Mouse (Mus musculus): ENCODE data around the gene Acsl3.

Gene Acsl3

GRCm38 (mm10) chr1:78686872-78687271 is 29.2 kb downstream of the Acsl3 start:
- DNase-seq (ENCODE audit: low spot score), result peak; percentile 42

DNA sequence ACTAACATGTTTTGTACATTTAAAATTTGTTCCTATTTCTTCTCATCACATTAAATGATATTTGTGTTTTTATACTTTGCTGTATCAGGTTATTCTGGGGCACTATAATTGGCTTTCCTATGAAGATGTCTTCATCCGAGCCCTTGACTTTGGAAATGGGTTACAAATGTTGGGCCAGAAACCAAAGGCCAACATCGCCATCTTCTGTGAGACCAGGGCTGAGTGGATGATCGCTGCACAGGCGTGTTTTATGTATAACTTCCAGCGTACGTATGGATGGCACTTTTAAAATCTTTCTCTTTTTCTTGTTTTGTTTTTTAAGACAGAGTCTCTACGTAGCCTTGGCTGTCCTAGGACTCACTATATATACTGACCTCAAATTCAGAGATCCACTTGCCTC is 30.5 kb downstream of the Acsl3 start:
- DNase-seq (ENCODE audit: low spot score), result no peak

DNA sequence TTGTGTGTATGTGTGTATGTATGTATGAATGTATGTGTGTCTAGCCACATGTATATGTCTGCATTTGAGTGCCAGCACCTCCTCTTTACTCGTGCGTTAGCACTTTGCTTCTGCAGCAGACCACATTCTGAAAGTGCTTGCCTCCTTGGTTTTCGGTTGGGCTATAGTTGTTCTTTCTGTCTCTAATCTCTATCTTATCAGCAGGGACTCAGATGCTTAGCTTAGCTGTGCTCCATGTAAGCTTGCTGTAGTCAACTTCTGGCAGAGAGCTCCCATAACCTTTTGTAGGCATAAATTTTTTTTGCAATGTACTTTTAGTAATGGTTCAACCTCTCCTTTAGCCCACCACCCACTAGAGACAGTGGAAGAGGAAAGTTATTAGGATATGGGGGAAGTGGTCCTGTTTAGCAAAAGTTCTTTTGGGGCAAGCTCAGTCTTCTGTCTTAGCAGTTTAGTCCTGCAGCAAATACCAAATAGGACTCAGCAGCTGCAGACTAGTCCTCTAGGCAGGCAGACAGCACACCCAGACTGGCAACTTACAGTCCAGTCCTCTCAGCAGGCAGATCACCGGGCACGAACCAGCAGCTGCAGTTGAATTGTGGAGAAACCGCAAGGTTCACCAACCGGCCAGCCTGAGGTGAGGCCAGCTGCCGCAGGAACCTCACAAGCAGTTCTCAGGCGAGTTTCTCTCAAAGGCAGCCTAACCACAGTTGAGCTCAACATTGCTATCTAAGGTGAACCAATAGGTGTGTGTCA is 37.1 kb downstream of the Acsl3 start:
- DNase-seq (ENCODE audit: low spot score), result no peak

DNA sequence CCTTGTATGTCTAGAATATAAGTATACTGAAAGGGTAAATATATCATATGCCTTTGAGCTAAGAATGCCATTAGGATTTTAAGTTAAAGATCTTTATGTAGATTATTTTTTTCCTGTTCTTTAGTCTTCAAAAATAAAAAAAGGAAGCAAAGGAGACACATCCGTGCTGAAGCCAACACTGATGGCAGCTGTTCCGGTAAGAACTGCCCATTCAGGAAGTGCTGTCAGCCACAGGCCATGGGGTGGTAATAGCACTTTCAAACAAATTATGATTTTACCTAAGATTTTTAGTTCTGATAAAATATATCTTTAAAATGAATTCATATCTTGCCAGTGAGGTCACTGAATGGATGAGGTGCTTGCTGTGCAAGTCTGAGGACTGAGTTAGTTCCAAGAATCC is 38.7 kb downstream of the Acsl3 start:
- no peak for DNase-seq (ENCODE audit: low spot score)

DNA sequence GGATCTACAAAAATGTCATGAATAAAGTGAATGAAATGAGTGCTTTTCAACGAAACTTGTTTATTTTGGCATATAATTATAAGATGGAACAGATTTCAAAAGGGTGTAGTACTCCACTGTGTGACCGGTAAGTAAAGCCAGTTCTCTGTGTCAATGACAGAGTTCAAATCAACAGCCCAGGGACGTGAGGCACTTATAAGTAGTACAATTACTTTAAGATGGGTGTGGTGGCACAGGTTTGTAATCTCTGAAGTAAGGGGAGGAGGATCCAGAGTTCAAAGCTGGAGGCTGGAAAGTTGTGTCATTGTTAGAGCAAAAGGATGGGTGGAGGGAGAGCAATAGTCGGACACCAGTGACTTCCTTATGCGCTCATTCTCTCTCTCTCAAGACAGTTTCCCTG is 39.3 kb downstream of the Acsl3 start:
- no peak for DNase-seq (ENCODE audit: low spot score)

- DNase-seq (ENCODE audit: low spot score), result no peak
Measured at GRCm38 (mm10) chr1:78698138-78698537, 40.5 kb downstream of the Acsl3 start.

GRCm38 (mm10) chr1:78701740-78702139 is 44.1 kb downstream of the Acsl3 start:
- DNase-seq (ENCODE audit: low spot score), result no peak

DNA sequence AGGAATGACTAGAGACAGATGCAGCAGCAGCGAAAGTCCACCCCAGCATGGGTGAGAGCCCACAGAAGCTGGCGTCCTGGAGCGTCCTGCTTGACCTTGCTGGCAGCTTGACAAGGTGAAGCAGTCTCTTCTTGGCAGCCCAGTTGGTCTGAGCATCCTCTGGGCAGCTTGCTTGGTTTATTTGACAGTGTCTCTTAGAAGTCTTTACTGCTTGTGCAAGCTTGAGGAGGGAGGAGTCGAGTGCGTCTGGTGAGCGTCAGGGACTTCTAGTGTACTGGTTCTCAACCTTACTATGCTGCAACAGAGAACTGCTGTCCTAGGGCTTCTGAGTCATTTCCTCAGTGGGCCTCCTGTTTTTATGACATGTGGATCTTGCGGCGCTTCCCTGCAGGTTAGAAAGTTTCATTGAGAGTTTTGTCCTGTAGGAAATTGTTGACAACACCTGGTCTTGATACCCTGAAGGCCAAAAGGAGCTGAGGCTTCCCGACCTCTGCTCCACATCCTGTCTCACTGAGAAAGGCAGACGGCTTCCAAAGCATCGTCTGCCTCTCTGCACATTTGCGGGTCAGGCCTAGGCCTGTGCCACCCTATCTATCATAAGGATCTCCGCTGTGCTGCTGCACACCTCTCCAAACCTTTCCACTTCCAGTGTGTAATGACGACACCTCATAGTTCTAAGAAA is 44.8 kb downstream of the Acsl3 start:
- DNase-seq (ENCODE audit: low spot score), result no peak

DNA sequence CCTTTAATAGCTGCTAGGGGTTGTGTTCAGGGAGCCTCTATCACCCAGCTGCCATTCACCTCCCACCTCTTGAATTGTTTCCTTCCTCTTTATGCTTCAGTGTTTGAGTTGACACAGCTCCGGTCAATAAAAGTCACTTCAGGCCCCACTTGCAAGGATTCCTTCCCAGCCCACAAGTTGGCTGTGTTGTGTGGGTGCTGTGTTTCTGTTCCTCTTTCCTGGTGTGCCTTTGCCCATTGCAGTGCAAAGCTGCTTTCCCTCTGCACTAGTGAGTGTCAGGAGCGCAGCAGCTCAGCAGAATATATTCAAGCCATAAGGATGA is 45.3 kb downstream of the Acsl3 start:
- DNase-seq (ENCODE audit: low spot score), result no peak

DNA sequence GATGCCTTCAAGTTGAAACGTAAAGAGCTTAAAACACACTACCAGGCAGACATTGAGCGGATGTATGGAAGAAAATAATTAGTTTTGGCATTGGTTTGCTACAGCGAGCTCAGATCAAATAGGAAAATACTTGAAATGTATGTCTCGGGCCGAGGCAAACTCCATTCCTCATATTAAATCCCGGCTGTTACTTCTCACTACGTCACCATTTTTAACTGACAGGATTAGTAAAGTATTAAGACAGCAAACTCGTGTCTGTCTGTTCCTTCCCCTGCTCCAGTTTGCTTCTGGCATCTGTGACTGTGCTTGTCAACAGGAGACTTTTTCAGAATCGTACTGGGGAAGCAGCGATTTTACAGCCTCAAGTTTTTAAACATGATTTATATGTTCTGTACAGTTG is 48.7 kb downstream of the Acsl3 start:
- DNase-seq (ENCODE audit: low spot score), result no peak

- DNase-seq (ENCODE audit: low spot score), result peak; percentile 23
Measured at GRCm38 (mm10) chr1:78707280-78707679, 49.7 kb downstream of the Acsl3 start.

- no peak for DNase-seq (ENCODE audit: low spot score)
Measured at GRCm38 (mm10) chr1:78710026-78710425, 52.4 kb downstream of the Acsl3 start.

DNA sequence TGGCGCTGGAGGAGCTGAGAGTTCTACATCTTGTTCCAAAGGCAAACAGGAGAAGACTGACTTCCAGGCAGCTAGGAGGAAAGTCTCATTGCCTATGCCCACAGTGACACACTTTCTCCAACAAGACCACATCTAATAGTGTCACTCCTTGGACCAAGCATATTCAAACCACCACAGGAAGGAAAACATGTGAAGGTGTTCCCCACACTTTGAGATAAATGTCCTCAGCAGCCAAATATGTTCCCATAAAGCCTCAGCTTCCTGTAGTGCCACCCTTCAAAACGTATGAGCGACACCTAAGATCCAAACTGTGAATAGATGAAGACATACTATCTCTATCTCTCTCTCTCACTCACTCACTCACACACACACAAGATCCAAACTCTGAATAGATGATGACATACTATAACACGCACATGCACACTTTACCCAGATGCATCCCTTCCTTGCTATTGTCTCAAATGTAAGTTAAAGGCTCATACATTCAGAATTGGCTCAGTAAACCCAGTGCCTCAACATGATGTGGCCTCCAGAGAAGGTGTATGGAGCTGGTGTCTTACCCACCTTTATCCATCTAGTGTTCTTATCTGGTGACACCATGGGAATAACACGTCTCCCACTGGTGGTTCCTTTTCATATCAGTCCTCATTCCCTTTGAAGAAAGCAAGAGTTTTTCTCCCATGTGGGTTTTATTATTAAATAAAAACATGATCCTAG is 53.1 kb downstream of the Acsl3 start:
- no peak for DNase-seq (ENCODE audit: low spot score)

DNA sequence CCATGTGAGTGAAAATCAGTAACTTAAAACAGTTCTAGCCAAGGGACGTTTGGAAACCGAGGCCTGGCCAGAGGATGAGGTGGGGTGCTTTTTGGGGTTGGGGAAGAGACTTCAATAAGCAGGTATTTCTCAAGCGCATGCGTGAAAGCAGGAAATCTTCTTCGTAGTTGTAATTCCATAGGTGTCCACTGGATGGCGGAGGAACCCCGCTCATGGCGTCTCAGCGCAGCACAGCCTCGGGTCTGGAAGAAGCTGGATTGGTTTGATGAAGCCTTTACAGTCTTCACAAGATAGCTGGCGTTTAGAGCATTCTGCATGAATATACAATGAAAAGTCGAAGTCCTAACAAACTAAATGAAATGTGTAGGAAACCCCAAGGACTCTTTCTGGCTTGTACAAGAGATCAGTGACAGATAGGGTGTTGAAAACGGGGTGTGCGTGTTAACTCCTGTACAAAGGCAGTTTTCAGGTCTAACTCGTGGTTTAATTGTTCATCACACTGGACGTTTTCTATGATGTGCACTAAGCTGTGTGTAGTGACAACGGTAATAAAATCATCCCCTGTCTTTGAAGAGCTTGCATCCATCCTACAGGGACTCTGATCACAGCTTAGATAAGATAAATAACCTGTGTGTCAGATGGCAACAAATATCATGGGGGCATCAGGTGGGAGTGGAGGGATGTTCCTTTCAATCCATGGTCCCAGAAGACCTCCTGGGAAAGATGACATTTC is 67.0 kb downstream of the Acsl3 start:
- DNase-seq (ENCODE audit: low spot score), result peak; percentile 88

DNA sequence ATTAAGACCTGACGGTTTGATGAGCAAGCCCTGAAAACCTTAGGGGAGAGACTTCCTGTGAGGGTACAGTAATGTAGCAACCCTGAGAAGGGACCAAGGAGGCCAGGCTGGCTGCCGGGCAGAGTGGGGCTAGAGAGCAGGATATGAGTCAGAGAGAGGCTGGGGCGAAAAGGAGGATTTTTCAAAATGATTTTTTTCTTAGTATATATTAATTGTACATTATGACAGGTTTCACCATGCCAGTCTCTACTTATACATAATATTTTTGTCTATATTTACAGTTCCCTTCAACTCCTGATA is 67.5 kb downstream of the Acsl3 start:
- DNase-seq (ENCODE audit: low spot score), result no peak

- DNase-seq (ENCODE audit: low spot score), result peak; percentile 21
Measured at GRCm38 (mm10) chr1:78725617-78726223, 68.1 kb downstream of the Acsl3 start.

GRCm38 (mm10) chr1:78730114-78730720 is 72.6 kb downstream of the Acsl3 start:
- DNase-seq (ENCODE audit: low spot score), result peak; percentile 0

DNA sequence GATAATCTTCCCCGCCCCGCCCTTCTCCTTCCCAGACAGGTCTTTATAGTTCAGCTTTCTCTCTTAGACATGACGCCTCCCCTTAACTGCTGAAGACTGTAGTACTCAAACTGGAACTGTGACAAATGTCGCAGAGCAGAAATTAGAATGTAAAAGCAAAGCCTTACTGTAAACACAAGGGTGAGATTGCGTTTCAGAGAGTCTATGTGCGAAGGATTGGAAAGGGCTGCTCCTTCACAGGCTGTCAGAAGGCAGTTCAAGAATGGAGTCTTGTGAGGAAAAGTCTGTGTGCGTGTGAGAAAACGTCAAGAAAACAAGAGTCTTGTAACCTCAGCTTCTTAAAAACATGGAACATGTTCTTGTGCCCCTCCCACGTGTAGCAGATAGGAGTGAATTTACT is 74.7 kb downstream of the Acsl3 start:
- no peak for DNase-seq (ENCODE audit: low spot score)

DNA sequence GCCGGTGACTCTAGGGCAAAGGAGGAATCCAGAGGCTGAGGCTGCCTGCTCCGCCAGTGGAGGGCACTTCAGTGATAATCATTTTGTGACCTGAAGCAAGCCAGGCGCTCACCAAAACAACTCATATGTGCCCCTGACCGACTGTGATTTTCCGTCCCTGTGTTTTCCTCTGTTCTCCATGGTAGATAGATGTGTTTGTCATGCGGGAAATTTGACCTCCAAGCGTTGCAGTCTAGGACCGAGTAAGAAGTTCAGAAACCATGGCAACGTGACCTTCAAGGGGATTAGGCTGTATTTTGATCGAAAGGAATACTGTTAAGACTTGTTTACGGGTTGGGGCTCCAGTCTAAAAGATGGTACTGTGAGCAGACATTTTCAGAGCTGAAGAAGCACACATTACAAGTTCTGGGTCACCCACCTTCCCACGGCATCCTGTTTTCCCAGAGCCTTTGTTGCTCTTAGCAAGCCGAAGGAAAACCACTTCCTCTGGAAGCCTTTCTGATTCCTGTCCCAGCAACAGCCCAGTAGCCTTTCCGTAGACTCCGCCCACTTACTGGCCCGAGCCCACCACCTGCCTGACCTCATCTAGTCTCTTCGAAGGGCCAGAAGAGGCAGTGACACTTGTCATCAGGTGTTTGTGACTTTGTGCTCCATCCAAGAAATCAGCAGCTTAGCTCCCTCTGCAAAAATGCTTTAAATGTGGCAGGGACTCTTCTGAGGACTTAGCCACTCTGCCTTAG is 76.8 kb downstream of the Acsl3 start:
- no peak for DNase-seq (ENCODE audit: low spot score)

- peak; percentile 25 for DNase-seq (ENCODE audit: low spot score)
Measured at GRCm38 (mm10) chr1:78737646-78738045, 80.0 kb downstream of the Acsl3 start.

DNA sequence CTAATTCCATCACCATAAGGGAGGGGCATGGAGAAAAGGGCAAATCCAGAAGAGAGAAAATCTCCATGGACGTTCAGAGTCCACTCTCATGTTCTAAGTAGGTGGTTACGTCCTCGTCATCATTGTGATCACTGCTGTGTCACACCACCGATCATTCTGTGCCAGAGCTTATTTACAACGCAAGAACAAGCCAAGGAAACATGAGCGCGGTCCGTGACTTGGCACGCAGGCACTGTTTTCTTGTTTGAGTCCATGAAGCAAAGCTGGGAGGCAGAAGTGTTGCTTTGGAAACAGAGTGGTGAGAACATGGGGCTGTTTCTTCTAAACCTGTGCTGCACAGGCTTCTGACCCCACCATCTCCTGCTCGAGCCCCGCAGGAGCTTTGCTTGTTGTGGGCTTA is 83.1 kb downstream of the Acsl3 start:
- no peak for DNase-seq (ENCODE audit: low spot score)
